Mouse (Mus musculus) limb, embryonic 14.5 days (tissue): ENCODE results near the gene Fam107b. TPM values are rescaled to one million over a fixed set of nuclear protein-coding genes. Genes with fewer than 3 reads are reported as not detected.

ENCODE experiments used
- ATAC-seq: fragments of 200-750 bp; cut with Nextera tagmentation; 2 replicates; pipeline ENCODE4 v1.8.0; 2017; ENCODE audit warnings: low read depth, moderate number of reproducible peaks, moderate TSS enrichment; ENCODE audit not compliant: low FRiP score
- DNase-seq: peaks from one replicate; pipeline ENCODE4 v3.0.0-alpha.2; 2015; ENCODE audit warnings: low spot score
- H3K27ac ChIP-seq: fragments of 300-500 bp; sonication (generic); replicated peaks from 2 replicates; pipeline ENCODE4 v1.5.1; 2014; ENCODE audit warnings: low read depth, mild to moderate bottlenecking, low read length, moderate library complexity, mixed read lengths
- H3K27me3 ChIP-seq: fragments of 300-500 bp; sonication (generic); 2 replicates; pipeline ENCODE4 v1.6.1; 2014; ENCODE audit warnings: low read length, mixed read lengths; ENCODE audit not compliant: control insufficient read depth, insufficient read depth
- H3K36me3 ChIP-seq: fragments of 300-500 bp; sonication (generic); 2 replicates; pipeline ENCODE4 v1.6.1; 2014; ENCODE audit warnings: mild to moderate bottlenecking, low read length, moderate library complexity, mixed read lengths; ENCODE audit not compliant: control insufficient read depth, insufficient read depth
- H3K4me1 ChIP-seq: fragments of 300-500 bp; sonication (generic); 2 replicates; pipeline ENCODE4 v1.6.1; 2014; ENCODE audit warnings: antibody characterized with exemption, low read length, mixed read lengths; ENCODE audit not compliant: control insufficient read depth, insufficient read depth
- H3K4me2 ChIP-seq: fragments of 300-500 bp; sonication (generic); replicated peaks from 2 replicates; pipeline ENCODE4 v1.6.1; 2014; ENCODE audit warnings: low read depth, mild to moderate bottlenecking, low read length, moderate library complexity; ENCODE audit not compliant: severe bottlenecking
- H3K4me3 ChIP-seq: fragments of 300-500 bp; sonication (generic); replicated peaks from 2 replicates; pipeline ENCODE4 v1.5.1; 2014; ENCODE audit warnings: low read length
- H3K9ac ChIP-seq: fragments of 300-500 bp; sonication (generic); 2 replicates; pipeline ENCODE4 v1.6.1; 2014; ENCODE audit warnings: mild to moderate bottlenecking, low read depth, low read length, moderate library complexity; ENCODE audit not compliant: severe bottlenecking
- H3K9me3 ChIP-seq: fragments of 300-500 bp; sonication (generic); 2 replicates; pipeline ENCODE4 v1.6.1; 2016; ENCODE audit warnings: low read length; ENCODE audit not compliant: control insufficient read depth
- POLR2A ChIP-seq: fragments of 200-500 bp; IDR thresholded peaks from 2 replicates; pipeline ENCODE4 v1.8.0; 2012; ENCODE audit warnings: inconsistent platforms, mild to moderate bottlenecking, moderate library complexity, borderline replicate concordance; ENCODE audit not compliant: insufficient read depth, insufficient read length; ENCODE audit errors: extremely low read depth
- WGBS: fragments of 180-500 bp; shearing (Covaris S2); extraction: QIAGEN DNeasy Blood & Tissue Kit; methylation state at CpG from one replicate; pipeline ENCODE4 v1.1.7; 2014; 5-methylcytosine and 5-hydroxymethylcytosine counted together
- polyA plus RNA-seq, 2 experiments: library from polyadenylated mRNA; depleted of rRNA in 1 of 2; stranded (reverse) in 1 of 2; unstranded in 1 of 2; fragments of >200 nt; fragmentation: Nextera tagmentation in 1 of 2; extraction: Ambion mirVana in 1 of 2; gene quantifications; 2 replicates each; pipeline versions ENCODE4 v1.2.1 to v1.2.3; 2012 to 2014

Fam107b gene
- polyA plus RNA-seq, 2 experiments: 26.1 to 43.6 TPM

GRCm38 (mm10) chr2:3675481-3675880, 105.2 kb downstream of the Fam107b start:
- 92% methylated on average over 1 of the region's 1 CpGs for WGBS
- no peaks in the 10 kb centered on the region for H3K4me1 ChIP-seq

GRCm38 (mm10) chr2:3682699-3683098, 112.4 kb downstream of the Fam107b start:
- peaks cover 7% of the 10 kb centered on the region; the same call in 1 of the 2 replicates for H3K4me1 ChIP-seq
- H3K36me3 ChIP-seq: no peaks in the 10 kb centered on the region
- TF ChIP-seq POLR2A: no peak
- ATAC-seq (no peak), DNase-seq (no peak)
- H3K27me3 ChIP-seq: no peaks in the 10 kb centered on the region
- H3K4me3 ChIP-seq: no peak overlapping the region
- H3K4me2 ChIP-seq: no peak overlapping the region
- H3K27ac ChIP-seq: no peak overlapping the region
- no peaks in the 10 kb centered on the region for H3K9me3 ChIP-seq
- H3K9ac ChIP-seq: no peak overlapping the region
- WGBS: 43% methylated on average over 4 of the region's 4 CpGs

More at GRCm38 (mm10) chr2:3675481-3675880, 105.2 kb downstream of the Fam107b start:
- H3K36me3 ChIP-seq: no peaks in the 10 kb centered on the region
- no peak overlapping the region for H3K9ac ChIP-seq
- TF ChIP-seq POLR2A: no peak
- no peak overlapping the region for H3K27ac ChIP-seq
- DNase-seq (no peak), ATAC-seq (no peak)
- no peak overlapping the region for H3K4me3 ChIP-seq
- no peaks in the 10 kb centered on the region for H3K9me3 ChIP-seq
- H3K4me2 ChIP-seq: no peak overlapping the region
- H3K27me3 ChIP-seq: no peaks in the 10 kb centered on the region

- no peak overlapping the region for H3K4me3 ChIP-seq
- H3K9ac ChIP-seq: no peak overlapping the region
- ATAC-seq (peak; percentile 32; the same call in 1 of the 2 replicates), DNase-seq (no peak)
- 63% methylated on average over 5 of the region's 5 CpGs for WGBS
- no peaks in the 10 kb centered on the region for H3K36me3 ChIP-seq
- H3K27ac ChIP-seq: no peak overlapping the region
- no peaks in the 10 kb centered on the region for H3K9me3 ChIP-seq
- peaks cover 7% of the 10 kb centered on the region; the same call in 1 of the 2 replicates for H3K4me1 ChIP-seq
- H3K27me3 ChIP-seq: no peaks in the 10 kb centered on the region
- H3K4me2 ChIP-seq: no peak overlapping the region
- TF ChIP-seq POLR2A: no peak
Measured at GRCm38 (mm10) chr2:3683343-3683742, 113.1 kb downstream of the Fam107b start.

- H3K4me2 ChIP-seq: no peak overlapping the region
- no peaks in the 10 kb centered on the region for H3K36me3 ChIP-seq
- peaks cover 7% of the 10 kb centered on the region; the same call in 1 of the 2 replicates for H3K4me1 ChIP-seq
- no peak overlapping the region for H3K4me3 ChIP-seq
- no peak overlapping the region for H3K27ac ChIP-seq
- no peaks in the 10 kb centered on the region for H3K27me3 ChIP-seq
- TF ChIP-seq POLR2A: no peak
- H3K9ac ChIP-seq: no peak overlapping the region
- 21% methylated on average over 6 of the region's 6 CpGs for WGBS
- ATAC-seq (peak; percentile 87), DNase-seq (peak; percentile 70)
- H3K9me3 ChIP-seq: no peaks in the 10 kb centered on the region
Measured at GRCm38 (mm10) chr2:3683751-3684229, 113.5 kb downstream of the Fam107b start.

- Histone ChIP-seq H3K27ac (no peak overlapping the region), H3K36me3 (no peaks in the 10 kb centered on the region), H3K4me2 (no peak overlapping the region), H3K9me3 (no peaks in the 10 kb centered on the region), H3K4me3 (no peak overlapping the region), H3K27me3 (no peaks in the 10 kb centered on the region), H3K4me1 (no peaks in the 10 kb centered on the region), H3K9ac (no peak overlapping the region)
- no peak for DNase-seq
- TF ChIP-seq POLR2A: no peak
- no peak for ATAC-seq
- WGBS: 37% methylated on average over 4 of the region's 4 CpGs
Measured at GRCm38 (mm10) chr2:3690221-3690620, 119.9 kb downstream of the Fam107b start.
